Mouse (Mus musculus) neutrophil, adult 5-6 weeks (primary cell): Measurements from ENCODE around the gene Gm49383. TPM values are rescaled to one million over a fixed set of nuclear protein-coding genes. Genes with fewer than 3 reads are reported as not detected.

Experiments
- ATAC-seq: fragments of 151-379, 151-347 bp; 2 replicates; pipeline ENCODE4 v1.8.0; 2017; ENCODE audit warnings: mild to moderate bottlenecking, moderate TSS enrichment; ENCODE audit not compliant: insufficient number of reproducible peaks, poor library complexity, low FRiP score, severe bottlenecking; ENCODE audit errors: extremely low read depth
- total RNA-seq: library from RNA; stranded (forward); fragments of 200-1000 nt; gene quantifications from 2 replicates; pipeline ENCODE4 v1.2.3, GENCODE M21; 2017

The Gm49383 gene
- 5.3 and 9.4 TPM in 2 replicates for total RNA-seq

DNA sequence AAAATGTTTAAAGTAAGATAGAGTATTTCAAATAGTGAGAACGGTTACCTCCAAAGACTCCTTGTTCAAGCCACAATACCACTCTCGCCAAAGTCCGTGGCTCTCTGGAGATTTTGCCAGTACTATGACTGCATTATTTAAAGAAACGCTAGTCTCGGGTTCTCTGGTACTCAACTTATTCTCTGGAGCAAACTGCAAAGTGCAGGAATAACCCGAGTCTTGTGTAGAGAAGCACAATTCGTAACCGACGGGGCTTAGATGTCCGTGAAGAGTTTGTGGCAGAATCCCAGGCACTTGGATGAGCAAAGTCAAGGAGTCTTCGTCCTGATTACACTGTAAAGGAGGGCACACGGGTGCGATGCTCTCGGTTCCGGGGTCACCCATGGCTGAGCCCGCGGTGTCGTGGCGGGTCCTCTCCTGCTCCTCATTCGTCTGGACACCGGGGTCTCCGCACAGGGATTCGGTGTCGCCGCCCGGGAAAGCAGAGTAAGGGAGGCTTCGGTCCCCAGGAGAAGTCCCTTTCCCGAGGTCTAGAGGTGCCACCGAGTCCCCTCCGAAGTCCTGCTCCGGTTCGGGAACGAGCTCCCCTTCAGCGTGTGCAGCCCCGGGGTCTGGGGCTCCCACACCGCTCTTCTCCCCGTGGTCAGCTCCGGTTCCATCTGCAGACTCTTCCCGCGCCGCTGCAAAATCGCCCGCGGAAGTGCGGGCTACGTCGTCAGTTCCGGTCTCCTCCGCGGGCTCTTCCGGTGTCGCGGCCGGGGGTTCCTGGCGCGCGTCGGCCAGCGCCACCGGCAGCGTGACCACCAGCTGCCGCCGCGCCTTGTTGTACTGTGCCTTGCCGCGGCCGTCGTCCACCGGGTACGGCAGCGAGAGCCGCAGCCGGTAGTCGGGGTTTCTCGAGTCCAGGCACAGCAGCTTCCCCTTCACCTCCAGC, at the start of gene Gm49383:
Gm49383 (minus strand) TSS at position 661 of the 934 bp plus-strand sequence.
- ATAC-seq: peak; percentile 73

DNA sequence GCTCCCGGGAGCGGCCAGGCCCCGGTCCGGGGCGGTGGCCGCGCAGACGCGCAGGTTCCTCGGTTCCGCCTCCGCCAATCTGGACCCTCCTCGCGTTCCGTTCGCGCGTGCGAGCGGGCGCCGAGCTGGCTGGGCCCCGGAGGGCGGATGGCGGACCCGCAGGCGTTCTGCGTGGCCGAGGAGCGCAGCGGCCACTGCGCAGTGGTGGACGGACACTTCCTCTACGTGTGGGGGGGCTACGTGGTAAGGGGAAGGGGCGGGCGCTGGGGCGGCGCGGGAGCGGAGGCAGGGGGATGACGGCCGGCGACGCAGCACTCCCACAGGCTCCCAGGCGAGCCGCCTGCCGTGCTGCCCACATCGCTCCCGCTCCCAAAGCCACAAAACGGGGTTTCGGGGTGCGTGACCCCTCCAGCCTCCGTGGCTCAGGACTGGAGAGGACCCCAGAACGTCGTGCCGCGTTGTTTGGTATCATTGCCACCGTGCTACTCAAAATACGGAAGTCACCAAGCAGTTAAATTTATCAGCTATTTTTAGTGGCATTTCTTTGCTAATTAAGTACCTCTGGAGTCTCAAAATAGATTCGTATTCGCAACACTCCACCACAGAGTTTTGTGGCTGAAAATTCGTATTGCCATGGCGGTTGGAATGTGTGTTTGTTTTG, 45.0 kb upstream of the Gm49383 start:
- peak; percentile 62 for ATAC-seq

DNA sequence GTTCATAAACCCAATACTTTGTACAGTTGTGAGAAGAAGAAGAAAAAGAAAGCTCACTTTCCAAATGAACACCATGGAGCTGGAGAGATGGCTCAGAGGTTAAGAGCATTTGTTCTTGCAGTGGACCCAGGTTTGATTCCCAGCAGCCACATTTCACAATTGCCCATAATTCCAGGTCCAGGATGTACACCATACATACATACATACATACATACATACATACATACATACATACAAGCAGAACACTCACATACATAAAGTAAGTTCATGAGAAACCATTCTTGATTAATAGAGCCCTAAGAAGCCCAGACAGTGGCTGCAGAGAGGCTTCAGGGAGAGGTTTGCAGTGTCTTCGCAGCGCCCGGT, 44.5 kb upstream of the Gm49383 start:
- no peak for ATAC-seq

DNA sequence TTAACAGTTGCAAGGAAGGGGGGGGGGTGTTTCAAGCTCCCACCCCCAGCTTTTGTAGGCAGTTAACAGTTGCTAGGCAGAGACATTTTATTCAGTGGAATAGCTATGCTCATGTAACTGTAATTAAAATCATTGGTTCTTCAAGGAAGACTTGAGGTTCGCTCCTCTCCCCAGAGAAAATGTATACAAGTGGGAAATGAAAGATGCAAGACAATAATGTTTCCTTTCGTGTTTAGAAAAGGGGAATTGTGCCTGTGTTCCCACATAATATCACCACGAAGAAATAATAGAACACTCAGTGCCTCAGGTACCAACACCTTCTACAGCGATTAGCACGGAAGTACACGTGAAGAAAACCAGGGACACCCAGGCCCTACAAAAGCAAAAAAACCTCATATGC, 44.0 kb upstream of the Gm49383 start, which contains the start of gene Klhdc1:
Klhdc1 (plus strand) TSS at position 301 of the 400 bp plus-strand sequence.
- ATAC-seq: no peak

DNA sequence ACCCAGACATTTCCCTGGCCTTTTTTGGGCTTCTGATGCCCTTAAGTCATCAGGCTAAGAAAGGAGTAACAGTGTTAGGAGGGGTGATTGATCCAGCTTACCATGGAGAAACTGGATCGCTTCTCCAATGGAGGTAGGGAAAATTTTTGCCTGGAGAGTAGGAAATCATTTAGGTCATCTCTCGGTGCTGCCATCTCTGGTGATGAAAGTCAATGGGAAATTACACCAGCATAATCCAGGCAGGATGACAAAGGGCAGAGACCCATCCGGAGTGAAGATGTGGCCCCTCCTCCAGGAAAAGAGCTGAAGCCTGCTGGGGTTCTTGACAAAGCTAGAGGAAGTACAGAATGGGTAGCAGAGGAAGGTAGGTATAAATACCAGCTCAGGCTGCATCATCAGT, 41.4 kb upstream of the Gm49383 start:
- ATAC-seq: no peak

DNA sequence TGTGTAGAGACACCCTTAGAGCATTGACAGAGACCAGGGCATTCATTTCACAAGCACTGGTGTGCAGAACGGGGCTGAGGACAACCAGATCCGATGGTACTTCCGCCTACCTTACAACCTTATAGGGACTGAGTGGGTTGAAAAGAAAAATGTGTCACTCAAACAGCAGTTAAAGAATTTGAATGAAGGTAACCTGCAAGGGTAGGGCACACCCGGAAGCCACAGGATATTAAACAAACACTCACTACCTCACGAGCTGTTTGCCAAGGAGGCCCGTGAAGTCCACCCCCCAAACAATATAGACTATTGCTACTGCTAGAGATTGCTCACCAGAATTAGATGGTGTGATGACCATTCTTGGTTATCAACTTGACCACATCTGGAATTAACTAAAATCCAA, 38.9 kb upstream of the Gm49383 start:
- ATAC-seq: no peak

DNA sequence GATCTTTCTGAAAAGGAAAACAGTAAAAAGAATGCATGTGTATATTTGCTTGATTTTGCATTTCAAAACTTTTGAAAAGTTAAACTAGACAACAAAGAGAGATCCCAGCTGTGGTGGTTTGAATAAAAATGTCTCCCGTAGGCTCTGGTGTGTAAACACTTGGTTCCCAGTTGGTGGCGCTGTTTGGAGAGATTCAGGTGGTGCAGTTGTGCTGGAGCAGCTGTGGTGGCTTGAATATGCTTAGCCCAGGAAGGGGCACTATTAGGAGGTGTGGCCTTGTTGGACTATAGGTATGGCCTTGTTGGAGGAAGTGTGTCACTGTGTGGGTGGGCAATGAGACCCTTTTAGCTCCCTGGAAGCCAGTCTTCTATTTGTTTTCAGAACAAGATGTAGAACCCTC, 32.3 kb upstream of the Gm49383 start:
- ATAC-seq: peak; percentile 46

DNA sequence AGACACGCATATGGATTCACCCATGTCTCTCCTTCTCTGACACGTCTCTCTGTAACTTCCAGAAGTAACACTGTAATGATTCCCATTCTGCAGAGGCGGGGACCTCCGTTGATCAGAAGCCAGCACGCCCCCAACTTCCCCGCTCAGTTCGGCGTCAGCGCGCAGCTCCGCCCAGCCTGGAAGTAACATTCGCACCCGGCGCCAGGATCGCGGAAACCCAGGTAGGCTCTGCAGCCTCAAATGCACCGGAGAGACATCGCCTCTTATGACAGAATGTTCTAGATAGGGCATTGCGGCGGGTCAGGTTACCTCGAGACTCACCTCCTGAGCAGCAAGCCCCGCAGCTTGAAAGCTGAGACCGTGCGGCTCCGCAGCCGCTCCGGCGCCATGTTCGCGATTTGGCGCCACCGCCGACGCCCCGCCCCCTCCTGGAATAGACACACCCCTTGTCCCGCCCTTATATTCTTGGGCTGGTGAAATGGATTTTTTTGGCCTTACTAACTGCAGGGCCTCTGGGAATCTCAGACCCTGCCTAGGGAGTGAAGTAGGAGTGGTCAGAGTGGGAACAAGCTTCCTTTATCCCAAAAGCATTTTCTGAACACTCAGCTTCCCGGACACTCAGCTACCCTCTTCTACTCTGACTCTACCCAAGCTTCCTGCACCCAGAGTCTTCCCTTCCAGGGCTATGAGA, 31.0 kb upstream of the Gm49383 start, which contains the start of gene Pole2:
Pole2 (minus strand) TSS at position 420 of the 691 bp plus-strand sequence.
- ATAC-seq: peak; percentile 70

DNA sequence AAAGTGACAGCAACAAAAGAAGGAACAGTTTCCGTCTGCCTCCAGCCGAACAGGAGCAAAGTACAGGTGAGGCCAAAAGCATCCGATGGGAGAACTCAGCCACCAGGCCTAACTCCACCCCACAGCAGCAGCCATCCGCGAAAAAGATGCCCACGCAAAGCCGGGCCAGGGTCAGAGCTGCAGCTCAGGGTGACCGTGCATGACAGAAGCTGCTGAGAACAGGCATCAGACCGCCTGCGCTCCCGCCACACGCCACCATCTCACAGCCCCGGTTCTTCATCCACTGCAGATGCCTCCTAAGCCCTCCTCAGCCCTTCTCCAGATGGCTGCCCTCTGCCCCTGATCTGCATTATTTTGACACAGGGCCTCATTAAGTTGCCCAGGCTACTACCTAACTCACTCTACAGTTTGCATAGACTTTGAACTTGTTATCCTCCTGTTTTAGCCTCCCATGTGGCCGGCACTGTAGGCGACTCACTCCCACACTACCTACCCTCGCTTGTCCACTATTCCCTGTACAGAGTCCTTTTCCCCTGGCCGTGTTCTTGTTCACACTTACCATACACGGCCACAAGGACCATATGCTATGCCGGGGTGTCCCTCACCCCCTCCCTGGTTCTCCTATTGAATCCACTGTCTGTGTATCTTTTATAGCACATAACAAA, 23.8 kb upstream of the Gm49383 start:
- ATAC-seq: no peak

DNA sequence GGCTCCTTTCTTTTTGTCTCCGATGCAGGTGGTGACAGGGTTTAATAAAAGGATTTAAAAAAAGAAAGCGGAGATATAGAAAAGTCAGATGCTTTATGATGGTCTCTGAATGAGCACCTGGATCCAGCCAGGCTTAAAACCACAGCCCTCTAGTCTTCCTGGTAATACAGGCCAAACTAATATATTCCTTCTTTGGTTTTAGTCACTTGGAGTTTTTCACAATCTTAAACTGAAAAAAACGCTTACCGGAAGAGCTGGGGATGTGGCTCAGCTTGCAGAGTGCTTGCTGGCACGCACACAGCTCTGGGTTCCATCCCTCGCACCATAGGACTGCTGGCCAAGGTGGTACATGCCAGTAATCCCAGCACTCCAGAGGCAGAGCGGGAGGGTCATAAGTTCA, 19.7 kb upstream of the Gm49383 start:
- no peak for ATAC-seq

DNA sequence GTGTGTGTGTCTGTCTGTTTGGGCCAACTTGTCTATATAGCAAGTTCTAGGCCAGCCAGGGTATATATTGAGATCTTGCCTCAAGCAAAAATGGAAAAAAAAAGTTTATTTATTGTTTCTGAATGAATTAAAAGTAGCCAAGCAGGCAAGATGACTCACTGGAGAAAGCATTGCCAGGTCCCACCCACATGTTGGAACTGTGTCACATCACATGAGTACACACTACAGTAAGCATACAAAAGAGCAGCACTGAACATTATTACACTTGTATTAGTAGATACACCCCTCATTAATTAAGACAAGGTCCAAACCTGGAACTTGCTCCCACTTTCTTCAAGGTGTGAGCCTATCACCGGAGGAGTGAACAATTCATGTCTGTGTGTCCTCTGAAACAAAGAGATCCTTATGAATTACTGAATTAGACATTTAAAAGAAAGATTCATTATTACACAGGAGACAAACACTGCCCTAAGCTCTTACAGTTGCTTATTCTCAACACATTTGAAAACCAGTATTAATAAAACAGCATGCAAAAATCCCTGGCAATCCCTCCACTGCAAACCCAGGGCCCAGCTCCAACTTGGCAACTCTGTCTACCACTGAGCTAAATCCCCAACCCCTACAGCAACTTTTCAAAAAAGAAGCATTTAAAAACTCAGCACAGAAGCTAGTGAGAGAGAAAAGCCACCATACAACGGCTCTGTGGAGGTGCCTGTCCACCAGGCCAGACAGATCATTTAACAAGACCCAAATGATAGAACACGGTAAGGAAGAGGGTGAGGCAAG, 18.3 kb upstream of the Gm49383 start:
- no peak for ATAC-seq

DNA sequence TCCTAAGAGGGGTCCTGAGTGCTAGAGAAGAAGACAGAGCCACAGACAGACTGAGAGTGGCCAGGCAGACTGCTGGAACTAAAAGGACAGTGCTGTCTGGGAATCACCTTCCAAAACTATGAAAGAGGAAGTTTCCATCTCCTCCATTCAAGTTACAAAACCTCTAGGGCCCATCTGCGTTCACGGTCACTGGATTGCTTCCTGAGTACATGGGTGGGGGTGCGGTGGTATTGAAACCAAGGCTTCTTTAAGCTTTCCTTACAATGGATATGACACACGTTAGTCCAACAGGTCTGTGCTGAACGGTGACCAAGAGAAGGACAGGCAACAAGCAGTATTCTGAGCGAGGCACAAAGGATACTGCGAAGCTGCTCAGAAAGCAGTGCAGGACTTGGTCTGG, 17.5 kb upstream of the Gm49383 start:
- no peak for ATAC-seq

DNA sequence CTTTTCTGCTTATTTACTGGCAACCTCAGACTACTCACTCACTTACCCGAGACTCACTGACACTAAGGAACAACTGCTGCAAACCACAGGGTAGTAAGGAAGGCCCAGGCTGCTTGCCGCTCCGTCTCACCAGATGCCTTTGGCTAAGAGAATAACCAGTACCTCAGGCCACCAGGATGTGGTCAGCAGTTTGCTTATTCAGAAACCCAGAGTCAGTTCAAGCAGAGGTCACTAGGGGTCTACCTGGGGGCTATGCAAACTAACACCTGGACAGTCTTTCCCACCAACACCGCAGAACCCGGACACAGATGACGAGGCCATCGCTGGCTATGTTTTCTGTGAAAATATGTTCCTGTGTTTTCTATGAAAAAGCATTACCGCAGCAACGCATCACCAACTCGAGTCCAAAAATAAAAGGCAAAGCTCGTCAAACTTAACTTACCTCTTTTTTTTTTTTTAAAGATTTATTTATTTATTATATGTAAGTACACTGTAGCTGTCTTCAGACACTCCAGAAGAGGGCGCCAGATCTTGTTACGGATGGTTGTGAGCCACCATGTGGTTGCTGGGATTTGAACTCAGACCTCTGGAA, 16.4 kb upstream of the Gm49383 start:
- no peak for ATAC-seq

DNA sequence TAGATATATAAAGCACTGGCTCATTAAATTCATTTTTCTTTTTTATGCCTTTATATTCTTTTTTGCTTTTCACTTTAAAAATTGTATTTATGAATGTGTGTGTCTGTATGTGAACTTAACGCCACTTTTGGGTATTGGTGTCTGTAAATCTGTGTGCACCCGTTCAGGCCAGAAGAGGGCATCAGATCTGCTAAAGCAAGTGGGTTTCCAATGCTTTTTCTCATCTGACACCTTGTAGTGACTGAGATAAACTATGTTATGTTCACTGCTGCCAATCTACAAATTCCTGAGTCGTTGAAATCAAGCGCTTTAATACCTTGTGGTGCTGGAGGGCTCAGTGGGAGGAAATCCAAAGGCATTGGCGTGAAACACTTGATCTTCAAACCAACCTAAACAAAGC, 14.2 kb upstream of the Gm49383 start:
- no peak for ATAC-seq

DNA sequence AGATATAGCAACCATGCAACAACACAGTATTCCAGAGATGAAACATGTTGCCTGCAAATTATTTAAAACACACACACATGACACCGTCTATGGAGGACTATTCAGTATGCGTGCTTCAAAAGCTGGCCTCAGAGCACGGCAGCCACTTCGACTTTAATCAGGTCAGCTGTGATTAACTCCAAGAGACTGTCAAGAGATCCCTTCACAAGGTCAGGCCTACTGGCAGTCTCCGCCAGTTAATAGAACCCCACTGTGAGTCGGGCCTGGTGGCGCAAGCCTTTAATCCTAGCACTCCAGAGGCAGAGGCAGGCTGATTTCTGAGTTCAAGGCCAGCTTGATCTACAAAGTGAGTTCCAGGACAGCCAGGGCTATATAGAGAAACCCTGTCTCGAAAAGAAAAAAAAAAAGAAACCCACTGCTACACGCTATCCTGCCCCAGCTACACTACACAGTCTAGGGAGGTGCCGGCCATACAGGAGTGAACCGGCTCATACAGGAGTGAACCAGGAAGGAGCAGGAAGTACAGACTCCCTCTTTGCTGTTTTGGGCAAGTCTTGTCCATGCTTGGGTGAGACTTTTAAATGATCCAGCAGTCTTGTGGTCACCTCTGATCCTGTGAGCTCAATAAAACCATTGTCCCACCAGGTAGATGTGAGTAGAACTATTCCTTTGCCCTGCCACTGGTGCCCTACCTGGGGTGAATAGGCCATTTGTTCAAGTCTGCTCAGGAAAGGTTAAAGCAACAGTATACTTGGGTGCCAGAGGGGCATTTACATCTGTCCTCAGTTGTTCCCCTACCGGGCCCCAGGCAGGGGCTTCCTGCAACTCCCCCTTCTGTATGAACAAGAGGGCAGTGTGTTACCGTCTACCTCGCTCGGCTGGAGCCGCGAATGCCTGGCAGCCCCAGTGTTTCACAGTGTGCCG, 13.4 kb upstream of the Gm49383 start:
- no peak for ATAC-seq

DNA sequence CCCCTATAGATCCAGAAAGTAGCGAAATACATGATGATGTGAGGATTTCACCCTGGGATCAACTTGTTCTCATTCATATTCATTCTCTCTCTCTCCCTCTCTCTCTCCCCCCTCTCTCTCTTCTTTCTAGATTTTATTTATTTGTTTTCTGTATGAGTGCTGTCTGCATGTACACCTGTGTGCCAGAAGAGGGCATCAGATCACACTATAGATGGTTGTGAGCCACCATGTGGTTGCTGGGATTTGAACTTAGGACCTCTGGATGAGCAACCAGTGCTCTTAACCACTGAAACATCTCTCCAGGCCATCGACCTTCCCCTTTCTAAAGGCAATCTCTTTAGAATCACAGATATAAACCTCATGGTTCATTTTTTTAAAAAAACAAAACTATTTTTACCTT, 11.6 kb upstream of the Gm49383 start:
- no peak for ATAC-seq

DNA sequence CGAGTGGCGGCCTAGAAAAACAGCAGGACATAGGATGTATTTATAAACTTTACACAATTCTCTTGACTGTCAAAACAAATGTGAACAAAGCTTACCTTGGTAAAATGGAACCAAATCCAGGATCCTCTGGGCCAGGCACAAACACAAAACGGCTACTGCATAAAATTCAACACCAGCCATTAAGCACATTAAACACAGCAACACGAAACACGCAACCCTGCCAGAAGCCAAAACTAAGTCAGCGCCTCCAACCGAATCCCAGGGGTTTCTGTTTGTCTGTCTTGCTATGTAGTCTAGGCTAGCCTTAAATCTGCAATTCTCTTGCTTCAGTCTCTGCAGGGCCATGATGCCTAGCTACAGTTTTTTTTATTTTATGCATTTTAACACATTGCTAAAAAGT, 11.0 kb upstream of the Gm49383 start:
- ATAC-seq: no peak
